Mouse (Mus musculus) cortical plate, adult 2 months (tissue): Measurements from ENCODE around the gene Cacna1s.

ENCODE experiments used
- CTCF ChIP-seq: fragments of 200-500 bp; IDR thresholded peaks from 2 replicates; pipeline ENCODE4 v1.5.1; 2011; ENCODE audit warnings: mild to moderate bottlenecking, control low read depth, low read length; ENCODE audit not compliant: insufficient read depth; ENCODE audit errors: extremely low read depth
- POLR2A ChIP-seq: fragments of 200-500 bp; IDR thresholded peaks from 2 replicates; pipeline ENCODE4 v1.6.1; 2011; ENCODE audit warnings: mild to moderate bottlenecking, low read length, control low read depth; ENCODE audit not compliant: insufficient read depth; ENCODE audit errors: extremely low read depth

DNA sequence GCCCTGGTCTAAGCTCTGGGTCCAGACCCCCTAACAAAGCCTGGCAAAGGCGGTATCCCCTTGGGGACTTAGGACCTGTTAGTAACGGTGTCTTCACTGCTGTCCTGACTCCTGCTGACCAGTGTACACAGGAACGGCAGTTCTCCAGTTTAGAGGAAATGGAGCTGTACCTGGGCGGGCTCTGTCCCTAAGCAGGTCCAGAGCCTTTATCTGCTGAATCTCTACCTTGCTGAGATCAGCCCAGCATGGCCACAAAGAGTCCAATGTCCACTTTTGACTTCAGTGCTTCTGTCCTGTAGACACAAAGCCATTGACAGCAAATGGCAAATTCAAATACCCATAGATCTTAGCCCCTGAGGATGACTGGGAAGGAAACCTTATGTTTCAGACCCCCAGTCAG lies 104.4 kb downstream of the Cacna1s start:
- no peak for TF ChIP-seq CTCF
- TF ChIP-seq POLR2A: no peak
